Mouse (Mus musculus): ENCODE data around the gene Add1.

Gene Add1

DNA sequence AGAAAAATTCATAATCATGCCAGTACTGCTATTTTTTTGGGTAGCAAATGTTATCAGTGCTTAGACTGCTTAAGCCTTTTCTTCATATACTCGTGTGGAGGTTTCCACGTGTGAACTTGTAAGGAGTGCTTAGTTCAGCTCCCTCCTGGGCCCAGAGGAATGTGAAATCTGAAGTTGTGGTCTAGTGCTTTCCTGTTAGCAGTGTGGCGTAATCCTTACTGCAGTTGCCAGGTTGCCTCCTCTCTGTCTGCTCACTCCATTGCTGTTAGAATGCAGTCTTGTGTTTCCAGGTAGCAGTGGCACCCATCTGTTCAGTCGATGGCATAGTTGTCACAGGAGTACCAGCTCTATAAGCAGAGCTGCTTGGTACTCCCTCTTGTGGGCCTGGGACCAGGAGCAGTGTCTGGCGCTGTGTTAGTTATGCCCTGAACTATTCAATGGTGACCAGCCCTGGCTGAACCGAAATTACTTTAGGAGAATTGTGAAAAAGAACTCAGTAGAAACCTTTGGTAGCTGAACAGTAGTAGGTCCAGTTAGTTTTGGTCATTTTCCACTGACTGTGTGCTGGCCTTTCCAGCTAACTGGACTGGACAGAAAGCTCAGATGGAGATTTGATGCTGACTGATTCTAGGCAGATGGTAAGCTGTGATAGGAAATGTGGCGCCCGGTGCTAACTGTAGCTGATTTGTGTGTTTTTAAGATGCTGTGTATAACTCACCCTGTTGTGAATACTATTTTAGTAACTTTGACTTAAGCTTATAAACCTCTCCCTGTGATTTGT lies 33.8 kb downstream of the Add1 start:
- DNase-seq (ENCODE audit: low read depth, low spot score), result peak; percentile 43

DNA sequence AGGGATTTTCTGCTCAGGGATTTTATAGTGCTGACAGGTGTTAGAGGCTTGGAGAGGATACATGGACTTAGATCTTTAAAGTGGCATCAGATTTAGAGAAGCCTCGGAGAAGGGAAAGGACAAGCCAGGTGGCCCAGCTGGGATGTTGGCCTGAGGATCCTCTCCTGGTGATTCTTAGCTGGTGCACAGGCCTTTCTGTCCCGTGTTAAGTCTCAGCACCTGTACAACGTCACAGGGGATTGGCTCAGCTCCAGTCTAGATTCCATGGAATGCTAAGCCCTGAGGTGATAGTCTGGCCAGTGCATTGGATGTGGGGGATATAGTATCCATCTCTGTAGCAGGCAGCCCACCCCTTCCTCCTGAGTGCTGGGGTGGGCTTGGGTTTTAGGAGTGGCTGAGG lies 34.8 kb downstream of the Add1 start:
- DNase-seq (ENCODE audit: low read depth, low spot score), result no peak

DNA sequence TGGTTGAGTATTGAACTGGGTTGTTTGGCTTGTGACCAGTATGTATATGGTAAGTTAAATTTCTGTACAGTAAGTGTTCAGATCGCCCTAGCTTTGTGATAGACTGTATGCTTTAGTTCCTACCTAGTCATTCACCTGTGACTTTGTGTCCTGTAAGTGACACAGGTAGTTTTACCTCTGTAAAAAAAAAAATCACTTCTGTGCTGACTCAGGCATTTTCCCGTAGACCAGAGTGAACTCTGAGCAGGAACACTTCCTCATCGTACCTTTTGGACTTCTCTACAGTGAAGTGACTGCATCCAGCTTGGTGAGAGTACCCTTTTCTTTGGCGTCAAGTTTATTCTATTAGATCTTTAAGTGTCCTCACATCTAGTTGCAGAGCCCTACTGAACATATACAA lies 36.5 kb downstream of the Add1 start:
- DNase-seq (ENCODE audit: low read depth, low spot score), result no peak

DNA sequence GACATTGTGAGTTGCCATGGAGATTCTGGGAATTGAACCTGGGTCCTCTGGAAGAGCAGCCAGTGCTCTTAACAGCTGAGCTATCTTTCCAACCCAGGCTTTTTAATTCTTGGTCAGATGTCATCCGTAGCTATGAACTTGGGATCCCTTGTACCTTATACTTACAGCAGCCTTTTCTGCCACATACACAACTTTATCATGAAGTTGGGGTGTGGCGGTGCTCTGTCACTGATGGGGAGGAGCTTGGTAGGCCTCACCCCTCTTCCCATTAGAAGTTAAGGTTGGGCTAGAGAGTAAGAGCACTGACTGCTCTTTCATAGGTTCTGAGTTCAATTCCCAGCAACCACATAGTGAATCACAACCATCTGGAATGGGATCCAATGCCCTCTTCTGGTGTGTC lies 59.5 kb downstream of the Add1 start:
- DNase-seq (ENCODE audit: low read depth, low spot score), result no peak

DNA sequence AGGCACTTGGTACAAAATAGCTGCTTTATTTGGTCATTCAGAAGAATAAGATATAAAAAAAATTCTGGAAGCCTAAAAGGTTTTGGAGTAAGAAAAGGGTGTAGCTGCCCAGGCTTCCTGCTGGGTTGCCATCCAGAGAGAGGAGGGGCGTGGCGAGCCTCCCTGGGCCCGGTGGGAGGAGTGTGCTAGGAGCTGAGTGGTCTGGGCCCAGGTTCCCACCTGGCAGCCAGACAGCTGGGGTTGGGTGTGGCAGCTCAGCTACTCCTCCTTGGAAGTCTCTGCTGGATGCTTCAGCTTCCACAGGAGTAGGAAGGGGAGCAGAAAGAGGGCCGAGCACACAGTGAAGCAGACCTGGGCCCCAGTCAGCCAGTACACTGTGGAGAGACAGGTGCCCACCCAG lies 60.2 kb downstream of the Add1 start:
- DNase-seq (ENCODE audit: low read depth, low spot score), result peak; percentile 23

DNA sequence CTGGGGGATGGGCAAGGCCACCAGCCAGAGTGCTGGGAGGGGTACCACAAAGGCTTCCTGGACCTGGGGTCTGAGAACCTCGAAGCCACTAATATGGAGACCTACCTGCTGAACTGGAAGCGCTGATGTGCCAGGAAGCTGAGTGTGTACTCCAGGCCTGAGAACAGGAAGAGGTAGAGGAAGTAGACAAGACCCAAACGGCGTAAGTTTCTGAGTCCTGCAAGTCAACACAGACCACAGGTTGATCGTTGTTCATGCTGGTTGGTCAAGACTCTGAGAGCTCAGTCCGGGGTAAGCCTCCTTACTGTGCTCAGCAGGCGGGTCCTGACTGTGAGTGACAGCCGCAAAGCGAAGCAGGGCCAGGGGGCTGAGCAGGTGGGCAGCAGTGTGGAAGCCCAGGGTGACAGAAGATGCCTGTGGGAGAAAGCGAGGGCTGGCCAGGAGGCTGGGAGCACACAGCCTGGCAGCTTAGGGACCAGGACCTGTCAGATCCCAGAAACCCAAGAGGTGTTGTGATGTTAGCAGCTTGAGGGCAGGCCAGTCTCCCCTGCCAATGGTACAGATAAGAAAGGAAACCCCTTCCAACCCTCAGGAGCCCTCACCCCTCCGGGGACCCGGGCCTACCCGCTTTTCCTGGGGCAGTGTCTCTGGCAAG lies 61.4 kb downstream of the Add1 start:
- DNase-seq (ENCODE audit: low read depth, low spot score), result no peak

DNA sequence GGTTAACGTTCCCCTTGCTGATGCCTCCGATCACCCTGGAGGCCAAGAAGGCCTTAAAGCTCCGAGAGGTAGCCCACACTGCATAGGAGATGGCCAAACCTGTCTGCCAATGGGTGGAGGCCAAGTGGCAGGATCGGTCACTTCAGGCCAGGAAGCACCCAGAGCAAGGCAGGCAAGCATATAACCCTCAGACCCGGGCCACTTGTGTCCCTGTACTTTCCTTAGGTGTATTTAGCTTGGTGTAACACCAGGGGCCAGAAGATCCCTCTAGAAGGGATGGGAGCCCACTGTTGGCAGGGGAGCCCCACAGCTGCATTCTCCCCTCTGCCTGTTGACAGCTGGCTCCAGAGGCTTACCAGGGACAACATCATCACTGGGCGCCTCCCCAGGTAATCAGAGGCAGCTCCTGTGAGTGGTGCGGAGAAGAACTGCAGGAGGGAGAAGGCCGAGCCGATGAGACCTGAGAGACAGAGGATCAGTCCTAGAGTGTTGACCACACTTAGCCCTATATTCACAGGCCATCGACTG lies 62.3 kb downstream of the Add1 start:
- DNase-seq (ENCODE audit: low read depth, low spot score), result peak; percentile 31

DNA sequence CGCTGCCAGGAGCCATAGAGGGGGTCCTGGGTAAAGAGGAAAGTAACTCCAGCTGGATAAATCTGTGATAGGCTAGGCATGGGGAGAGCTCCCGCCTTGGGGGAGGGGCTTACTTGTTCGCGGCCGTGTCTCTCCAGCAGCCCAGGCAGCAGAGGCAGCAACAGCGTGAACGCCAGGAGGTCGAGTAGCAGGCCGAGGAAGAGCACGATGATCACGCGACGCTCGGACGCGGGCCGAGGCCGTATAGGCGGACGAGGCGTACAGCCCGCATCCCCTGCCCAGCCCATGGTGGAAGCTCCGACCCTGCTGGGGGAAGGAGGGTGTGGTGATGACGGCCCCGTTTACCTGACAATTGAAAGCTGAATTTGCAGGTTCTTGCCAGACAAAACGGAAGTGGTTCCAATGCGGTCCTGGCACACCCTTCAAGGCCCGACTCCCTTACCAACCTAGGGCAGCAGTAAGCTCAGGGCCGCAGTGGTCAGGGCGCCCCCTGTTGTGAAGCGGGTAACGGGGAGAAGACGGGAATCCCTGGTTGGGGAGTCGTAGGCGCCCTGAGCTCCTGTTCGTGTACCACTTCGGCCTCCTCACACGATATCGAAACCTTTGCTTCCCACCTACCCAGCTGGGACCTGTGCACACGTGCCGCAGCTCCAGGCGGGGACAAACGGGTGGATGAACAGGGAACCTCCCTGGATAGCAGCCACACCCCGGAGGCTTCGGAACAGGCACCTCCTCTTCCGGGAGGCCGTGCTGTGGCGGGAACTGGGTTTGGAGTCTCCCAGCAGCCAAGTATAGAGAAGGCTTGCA lies 63.2 kb downstream of the Add1 start, which contains the start of gene Mfsd10:
Gene Mfsd10 (minus strand): TSS at position 732 of the 807 bp plus-strand sequence.
- DNase-seq (ENCODE audit: low read depth, low spot score), result peak; percentile 90

DNA sequence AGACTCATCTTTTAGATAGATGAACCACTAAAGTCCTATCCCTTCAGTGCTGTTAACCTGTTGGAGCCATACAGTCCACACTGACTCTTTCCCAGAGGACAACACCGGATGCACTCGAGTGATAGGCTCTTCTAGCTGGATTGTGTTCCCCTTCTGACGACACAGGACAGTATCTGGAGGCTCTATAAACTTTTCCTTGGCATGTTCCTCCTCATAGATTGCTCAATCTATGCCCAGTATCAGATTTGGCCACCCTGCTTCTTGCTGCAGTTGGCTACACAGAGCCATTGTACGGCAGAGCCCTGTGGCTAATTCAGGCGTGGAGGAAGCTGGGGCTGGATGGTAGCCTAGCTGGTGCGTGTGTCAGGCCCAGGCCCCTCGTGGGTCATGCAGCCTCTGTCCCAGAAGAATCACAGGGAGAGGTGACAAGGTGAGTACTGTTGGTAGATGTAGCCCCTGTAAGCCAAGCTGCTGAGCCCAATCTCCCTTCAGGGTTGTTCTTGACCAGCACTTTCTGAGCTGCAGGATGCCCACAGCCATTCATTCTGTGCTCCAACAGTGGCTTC lies 64.2 kb downstream of the Add1 start:
- DNase-seq (ENCODE audit: low read depth, low spot score), result peak; percentile 14

DNA sequence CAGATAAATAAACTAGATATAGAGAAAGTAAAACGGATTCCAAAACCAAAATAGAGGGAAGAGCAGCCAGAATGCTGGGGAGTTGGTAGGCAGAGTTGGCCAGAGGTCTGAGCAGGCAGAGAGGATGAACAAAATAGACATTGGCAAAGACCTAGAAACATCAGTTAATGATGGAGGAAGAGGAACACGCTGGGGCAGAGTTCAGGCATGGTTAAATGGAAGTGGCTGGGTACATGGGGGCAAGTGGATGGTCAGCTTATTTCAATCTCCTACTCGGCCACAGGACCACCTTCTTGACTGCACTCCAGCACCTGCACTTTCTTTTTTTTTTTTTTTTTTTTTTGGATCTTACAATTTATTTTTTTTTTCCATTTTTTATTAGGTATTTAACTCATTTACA lies 68.5 kb downstream of the Add1 start:
- no peak for DNase-seq (ENCODE audit: low read depth, low spot score)

DNA sequence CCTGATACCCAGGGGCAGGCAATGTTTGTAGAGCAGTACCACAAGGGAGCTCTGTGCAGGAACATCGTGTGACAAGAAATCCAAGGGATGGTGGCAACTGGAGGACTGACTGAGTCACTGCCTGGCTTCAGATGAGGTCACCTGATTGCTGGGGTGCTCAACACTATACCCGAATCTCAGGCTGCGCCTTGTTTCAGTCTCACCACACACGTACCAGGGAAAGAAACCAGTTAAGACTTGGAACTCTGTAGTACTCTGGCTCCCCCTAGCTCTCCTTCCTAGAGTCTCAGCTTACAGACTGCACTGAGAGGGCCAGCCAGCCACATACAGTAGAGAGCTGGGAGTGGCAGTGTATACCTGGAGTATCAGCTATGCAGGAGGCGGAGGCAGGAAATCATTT lies 69.5 kb downstream of the Add1 start:
- peak; percentile 78 for DNase-seq (ENCODE audit: low read depth, low spot score)

DNA sequence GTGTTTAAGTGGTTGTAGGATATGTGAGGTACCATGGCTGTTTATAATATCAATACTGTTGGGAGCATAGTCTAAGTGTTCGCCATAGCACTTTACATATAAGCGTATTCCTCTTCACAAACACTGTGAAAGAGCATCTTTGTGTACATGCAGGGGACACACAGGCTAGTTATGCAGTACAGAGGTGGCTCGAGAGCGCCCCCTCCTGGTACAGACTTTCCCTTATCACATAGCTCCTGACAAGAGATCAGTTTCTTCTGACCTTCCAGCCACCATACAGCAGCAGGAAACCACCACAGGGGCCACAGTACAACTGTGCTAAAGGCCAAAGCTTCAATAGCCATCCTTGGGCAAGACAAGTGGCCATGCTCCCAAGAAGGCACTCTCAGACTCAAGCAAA lies 74.1 kb downstream of the Add1 start:
- peak; percentile 83 for DNase-seq (ENCODE audit: low read depth, low spot score)

DNA sequence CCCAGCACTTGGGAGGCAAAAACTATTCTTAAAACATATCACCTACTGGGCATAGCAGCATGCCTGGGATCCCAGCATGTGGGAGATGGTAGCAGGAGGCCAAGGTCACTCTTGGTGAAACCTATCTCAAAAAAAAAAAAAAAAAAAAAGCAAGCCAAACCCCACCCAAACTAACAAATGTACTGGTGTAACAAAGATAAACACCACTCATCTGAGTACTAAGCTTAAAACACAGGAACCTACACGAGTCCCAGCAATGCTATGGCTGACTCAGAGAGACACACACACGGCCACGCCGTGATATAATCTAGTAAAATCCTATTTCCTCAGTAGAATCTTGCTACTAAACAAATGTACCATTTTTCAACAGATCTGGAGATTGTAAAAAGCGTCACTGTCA lies 79.5 kb downstream of the Add1 start:
- no peak for DNase-seq (ENCODE audit: low read depth, low spot score)

DNA sequence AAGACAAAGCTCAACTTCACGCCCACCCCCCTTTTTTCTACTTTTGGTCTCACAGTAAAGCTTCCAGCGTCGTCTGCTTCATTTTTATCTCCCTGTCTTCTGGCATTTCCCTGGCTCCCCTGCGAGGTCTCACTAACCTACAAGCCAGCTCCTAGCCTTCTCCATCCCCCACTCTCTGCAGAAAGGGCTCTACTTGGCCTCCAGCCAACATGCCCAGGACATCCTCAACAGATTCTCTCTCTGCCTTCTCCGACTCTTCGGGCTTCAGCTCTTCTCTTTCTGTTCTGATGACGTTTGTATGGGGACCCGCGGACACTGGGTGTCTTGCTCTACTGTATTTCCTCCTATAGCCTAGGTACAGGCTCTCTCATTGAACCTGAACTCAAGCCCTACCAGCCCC lies 81.4 kb downstream of the Add1 start:
- DNase-seq (ENCODE audit: low read depth, low spot score), result no peak

DNA sequence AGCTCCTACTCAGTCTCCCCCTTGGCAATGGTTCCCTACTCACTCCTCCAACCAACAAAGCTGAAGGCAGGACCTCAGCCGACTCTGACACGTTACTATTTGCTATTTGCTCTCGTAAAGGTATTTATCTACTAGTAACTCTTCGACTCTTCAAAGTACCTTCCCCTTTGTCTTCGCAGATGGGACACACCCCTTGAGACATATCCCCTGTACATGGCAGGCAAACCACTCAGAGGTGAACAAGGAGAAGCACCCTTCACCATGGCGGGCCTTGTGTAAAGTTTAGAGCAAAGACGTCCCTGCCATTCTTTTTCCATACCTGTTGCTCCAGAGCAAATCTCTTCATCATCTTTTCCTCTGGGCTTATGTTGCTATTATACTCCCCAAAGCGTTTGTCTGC lies 84.1 kb downstream of the Add1 start:
- DNase-seq (ENCODE audit: low read depth, low spot score), result no peak

DNA sequence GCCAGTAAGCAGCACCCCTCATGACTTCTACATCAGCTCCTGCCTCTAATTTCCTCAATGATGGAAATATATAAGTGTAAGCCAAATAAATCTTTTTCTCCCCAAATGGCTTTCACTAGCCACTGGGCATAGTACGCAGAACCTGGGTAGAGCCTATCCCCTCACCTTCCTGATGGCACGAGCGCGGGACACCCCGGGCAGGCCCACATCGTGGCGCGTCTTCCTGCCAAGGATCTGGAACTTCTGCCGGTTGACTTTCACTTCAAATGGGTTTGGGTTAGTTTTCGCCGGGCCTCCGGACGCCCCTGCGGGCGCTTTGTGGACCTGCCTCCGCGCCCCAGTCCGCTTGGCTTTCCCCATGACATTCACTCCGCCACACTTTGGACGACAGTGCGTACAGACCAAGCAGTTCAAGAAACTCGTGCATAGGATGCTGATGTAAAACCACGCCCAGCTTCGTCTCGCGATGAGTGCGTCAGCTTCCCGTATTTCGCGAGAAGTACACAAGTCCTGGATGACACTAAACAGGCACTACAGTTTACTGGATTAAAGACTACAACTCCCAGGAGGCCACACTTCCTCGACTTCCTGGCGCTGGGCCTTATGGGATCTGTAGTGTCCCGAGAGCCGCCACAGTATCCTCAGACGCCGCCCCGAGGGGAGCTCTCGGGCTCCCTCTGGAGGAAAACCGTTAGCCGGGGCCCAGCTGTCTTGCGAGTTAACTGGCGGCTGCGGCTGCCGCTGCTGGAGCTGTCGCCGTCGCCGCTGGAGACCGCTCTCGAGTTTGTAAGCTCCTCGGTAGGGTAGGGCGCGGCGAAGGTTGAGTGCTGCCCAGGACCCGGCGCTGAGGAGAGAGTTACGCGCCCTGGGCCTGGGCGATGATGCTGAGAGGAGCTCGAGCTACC lies 86.5 kb downstream of the Add1 start, which contains the start of the genes Nop14 and Grk4:
Gene Nop14 (minus strand): TSS at position 463 of the 905 bp plus-strand sequence.
Gene Grk4 (plus strand): TSS at position 694 of the 905 bp plus-strand sequence.
- peak; percentile 100 for DNase-seq (ENCODE audit: low read depth, low spot score)

DNA sequence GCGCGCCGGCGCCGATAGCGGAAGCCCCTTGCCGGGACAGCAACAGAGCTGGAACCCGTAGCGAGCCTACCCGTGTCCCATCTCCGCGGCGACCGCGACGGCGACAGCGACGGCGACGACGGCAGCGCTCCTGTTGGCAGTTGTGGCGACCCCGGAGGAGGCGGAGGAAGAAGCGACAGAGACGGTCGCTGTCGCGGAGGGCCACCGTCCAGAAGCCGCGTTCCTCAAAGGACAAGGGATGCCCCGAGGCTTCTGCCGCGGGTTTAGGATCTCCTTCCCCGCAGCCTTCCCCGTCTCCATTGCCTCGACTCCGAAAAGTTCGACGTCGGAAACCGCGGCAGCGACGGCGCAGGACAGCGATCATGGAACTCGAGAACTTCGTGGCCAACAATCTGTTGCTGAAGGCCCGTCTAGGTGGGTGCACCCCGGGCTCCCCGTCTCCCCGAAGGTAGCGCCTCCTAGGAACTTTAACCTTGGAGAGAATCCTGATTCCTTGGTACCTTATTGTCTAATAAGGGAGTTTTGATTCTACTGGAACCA lies 87.2 kb downstream of the Add1 start:
- no peak for DNase-seq (ENCODE audit: low read depth, low spot score)

DNA sequence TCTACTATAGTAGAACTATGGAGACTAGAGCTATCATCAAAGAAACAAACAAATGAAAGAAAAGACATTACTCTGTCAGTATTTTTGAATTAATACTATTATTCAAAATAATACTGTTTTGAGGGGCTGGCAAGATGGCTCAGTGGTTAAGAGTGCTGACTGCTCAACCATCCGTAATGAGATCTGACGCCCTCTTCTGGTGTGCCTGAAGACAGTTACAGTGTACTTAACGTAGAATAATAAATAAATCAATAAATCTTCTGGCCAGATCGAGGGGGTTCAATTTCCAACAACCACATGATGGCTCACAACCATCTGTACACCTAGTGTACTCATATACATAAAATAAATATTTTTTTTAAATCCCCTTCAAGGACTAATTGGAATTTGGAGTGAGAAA lies 88.4 kb downstream of the Add1 start:
- no peak for DNase-seq (ENCODE audit: low read depth, low spot score)

DNA sequence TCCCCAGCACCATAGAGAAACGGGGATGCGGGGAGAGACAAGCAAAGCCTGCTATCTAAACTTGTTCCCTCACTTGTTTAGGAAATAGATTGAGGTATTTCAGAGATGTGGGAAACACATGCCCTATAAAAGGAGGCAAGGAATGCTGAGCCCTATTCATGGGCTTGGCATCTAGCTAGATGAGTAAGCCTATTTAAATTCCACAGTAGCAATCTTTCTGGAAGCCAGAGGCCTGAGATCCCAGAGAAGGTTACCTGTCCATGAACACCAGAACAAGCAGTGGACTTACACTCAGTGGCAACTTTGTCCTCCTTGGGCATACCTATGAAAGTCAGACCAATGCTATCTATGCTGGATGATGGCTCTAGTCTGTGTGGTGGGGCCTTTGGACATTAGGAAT lies 89.8 kb downstream of the Add1 start:
- peak; percentile 83 for DNase-seq (ENCODE audit: low read depth, low spot score)

DNA sequence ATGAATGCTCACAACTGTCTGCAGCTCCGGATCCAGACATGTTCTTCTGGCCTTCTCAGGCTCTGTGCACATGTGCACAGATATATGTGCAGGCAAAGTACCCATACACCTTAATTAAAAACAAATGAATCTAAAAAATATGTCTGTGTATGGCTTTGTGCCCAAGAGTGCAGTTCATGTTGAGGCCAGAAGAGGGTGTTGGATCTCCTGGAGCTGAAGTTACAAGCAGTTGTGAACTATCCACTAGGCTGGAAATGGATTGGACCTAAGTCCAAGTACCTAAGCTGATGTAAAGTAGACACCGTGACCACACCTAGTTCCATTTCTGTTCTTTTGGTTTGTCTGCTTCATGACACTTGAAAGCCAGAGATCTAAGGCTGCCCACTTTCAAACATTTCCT lies 96.0 kb downstream of the Add1 start:
- peak; percentile 30 for DNase-seq (ENCODE audit: low read depth, low spot score)

All from 3T3-L1 (cell line).